Mouse (Mus musculus) heart, postnatal 25 days (tissue): ENCODE data around the gene Zkscan17. TPM values are rescaled to one million over a fixed set of nuclear protein-coding genes. Genes with fewer than 3 reads are reported as not detected.
A peak's percentile ranks its signal among the peaks of the same experiment; 100 is the strongest.
"Not testable (repeated sequence)": the region's sequence is repeated elsewhere in the genome, so short reads cannot be mapped to it uniquely, and the experiment has no call there.

ENCODE experiments used
- DNase-seq: peaks from one replicate; pipeline ENCODE4 v3.0.0; 2022; ENCODE audit warnings: low spot score
- intact Hi-C: fragments of 180-260 bp; cut with DNase I; formaldehyde crosslinking; loops from one replicate; pipeline ENCODE4 v1.15.1; 2025
- total RNA-seq, 2 experiments: library from RNA; stranded (reverse); gene quantifications; 2 replicates each; pipeline ENCODE4 v1.2.3; 2021

Gene Zkscan17
- total RNA-seq = 10 to 100 TPM; 14.4 to 18.2 TPM

GRCm38 (mm10) chr11:59526472-59527080, at the start of gene Zkscan17:
Gene Zkscan17, minus strand, starts transcription at chr11:59526751.
- intact Hi-C loops = loop anchor here (10.0 kb wide), 1 partner anchor 218 kb away; no protein-coding TSS in a partner anchor
- DNase-seq = no peak

- intact Hi-C loops, DNase-seq: not testable (repeated sequence)
Observed at GRCm38 (mm10) chr11:59576135-59576534, 49.6 kb upstream of the Zkscan17 start, which contains the start of gene Olfr222. Gene Olfr222, minus strand, starts transcription at chr11:59576235.

GRCm38 (mm10) chr11:59575726-59576125, 49.2 kb upstream of the Zkscan17 start:
- intact Hi-C loops = no loop called here

GRCm38 (mm10) chr11:59569306-59569705, 42.8 kb upstream of the Zkscan17 start:
- intact Hi-C loops = loop anchor here (1.0 kb wide), 1 partner anchor 44 kb away; no protein-coding TSS in a partner anchor
- no peak for DNase-seq

More at GRCm38 (mm10) chr11:59575726-59576125, 49.2 kb upstream of the Zkscan17 start:
- DNase-seq = no peak

- DNase-seq = no peak
- intact Hi-C loops = no loop called here
Observed at GRCm38 (mm10) chr11:59562837-59563236, 36.3 kb upstream of the Zkscan17 start.

GRCm38 (mm10) chr11:59562336-59562735, 35.8 kb upstream of the Zkscan17 start:
- intact Hi-C loops = no loop called here

GRCm38 (mm10) chr11:59560906-59561305, 34.4 kb upstream of the Zkscan17 start:
- no peak for DNase-seq
- intact Hi-C loops = no loop called here

More at GRCm38 (mm10) chr11:59562336-59562735, 35.8 kb upstream of the Zkscan17 start:
- no peak for DNase-seq

GRCm38 (mm10) chr11:59554535-59554934, 28.0 kb upstream of the Zkscan17 start:
- no peak for DNase-seq
- intact Hi-C loops = no loop called here

GRCm38 (mm10) chr11:59554127-59554526, 27.6 kb upstream of the Zkscan17 start:
- intact Hi-C loops = no loop called here

GRCm38 (mm10) chr11:59544005-59544404, 17.5 kb upstream of the Zkscan17 start:
- no peak for DNase-seq
- intact Hi-C loops = no loop called here

More at GRCm38 (mm10) chr11:59554127-59554526, 27.6 kb upstream of the Zkscan17 start:
- no peak for DNase-seq

- intact Hi-C loops = no loop called here
- no peak for DNase-seq
Observed at GRCm38 (mm10) chr11:59543376-59543775, 16.8 kb upstream of the Zkscan17 start.

GRCm38 (mm10) chr11:59542442-59542841, 15.9 kb upstream of the Zkscan17 start:
- DNase-seq = no peak
- intact Hi-C loops = no loop called here

- DNase-seq = no peak
- intact Hi-C loops = no loop called here
Observed at GRCm38 (mm10) chr11:59541324-59541723, 14.8 kb upstream of the Zkscan17 start, which contains the start of gene Nlrp3. Gene Nlrp3, plus strand, starts transcription at chr11:59541568.

GRCm38 (mm10) chr11:59540123-59540522, 13.6 kb upstream of the Zkscan17 start:
- intact Hi-C loops = no loop called here
- DNase-seq = no peak

GRCm38 (mm10) chr11:59538387-59538786, 11.8 kb upstream of the Zkscan17 start:
- peak; percentile 36 for DNase-seq
- intact Hi-C loops = no loop called here

- no peak for DNase-seq
Observed at GRCm38 (mm10) chr11:59537218-59538130, 10.9 kb upstream of the Zkscan17 start.

GRCm38 (mm10) chr11:59531562-59531961, 5.0 kb upstream of the Zkscan17 start:
- DNase-seq = no peak
- intact Hi-C loops = no loop called here

More at GRCm38 (mm10) chr11:59537218-59538130, 10.9 kb upstream of the Zkscan17 start:
- intact Hi-C loops = no loop called here

- DNase-seq = no peak
- intact Hi-C loops = no loop called here
Observed at GRCm38 (mm10) chr11:59530870-59531535, 4.5 kb upstream of the Zkscan17 start.

GRCm38 (mm10) chr11:59530221-59530620, 3.7 kb upstream of the Zkscan17 start:
- no peak for DNase-seq
- intact Hi-C loops = no loop called here

GRCm38 (mm10) chr11:59525237-59525636, 1.3 kb downstream of the Zkscan17 start:
- intact Hi-C loops = loop anchor here (1.0 to 10.0 kb wide), 3 partner anchors 44 to 220 kb away; no protein-coding TSS in a partner anchor
- peak; percentile 30 for DNase-seq
